Mouse (Mus musculus) left cerebral cortex, adult 9 months (tissue): ENCODE results near the gene Gramd4.
A peak's percentile ranks its signal among the peaks of the same experiment; 100 is the strongest.
"Not testable (repeated sequence)": the region's sequence is repeated elsewhere in the genome, so short reads cannot be mapped to it uniquely, and the experiment has no call there.

ENCODE experiments used
- DNase-seq, 2 experiments: peaks; one replicate each; pipeline ENCODE4 v3.0.0; 2022; ENCODE audit warnings: low spot score in 2 of 2

The Gramd4 gene

DNA sequence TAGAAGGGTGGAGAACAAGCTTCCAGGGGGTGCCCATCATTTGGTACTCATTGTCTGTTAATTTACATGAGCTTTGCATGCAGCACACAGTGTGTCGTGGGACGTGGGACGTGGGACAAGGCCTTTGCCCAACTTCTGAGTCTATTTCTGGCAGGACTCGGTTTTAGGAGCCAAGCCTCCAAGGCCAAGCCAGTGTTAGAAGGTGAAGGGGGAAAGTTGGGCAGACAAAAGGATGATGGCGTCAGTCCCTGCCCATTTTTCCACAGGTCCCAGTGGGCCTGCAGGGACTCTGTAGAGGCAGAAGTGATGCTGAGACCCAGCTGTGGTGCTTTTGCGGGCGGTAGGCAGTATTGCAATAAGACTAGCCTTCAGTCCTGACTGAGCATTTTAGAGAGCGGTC lies 33.1 kb downstream of the Gramd4 start:
- no peak for DNase-seq

DNA sequence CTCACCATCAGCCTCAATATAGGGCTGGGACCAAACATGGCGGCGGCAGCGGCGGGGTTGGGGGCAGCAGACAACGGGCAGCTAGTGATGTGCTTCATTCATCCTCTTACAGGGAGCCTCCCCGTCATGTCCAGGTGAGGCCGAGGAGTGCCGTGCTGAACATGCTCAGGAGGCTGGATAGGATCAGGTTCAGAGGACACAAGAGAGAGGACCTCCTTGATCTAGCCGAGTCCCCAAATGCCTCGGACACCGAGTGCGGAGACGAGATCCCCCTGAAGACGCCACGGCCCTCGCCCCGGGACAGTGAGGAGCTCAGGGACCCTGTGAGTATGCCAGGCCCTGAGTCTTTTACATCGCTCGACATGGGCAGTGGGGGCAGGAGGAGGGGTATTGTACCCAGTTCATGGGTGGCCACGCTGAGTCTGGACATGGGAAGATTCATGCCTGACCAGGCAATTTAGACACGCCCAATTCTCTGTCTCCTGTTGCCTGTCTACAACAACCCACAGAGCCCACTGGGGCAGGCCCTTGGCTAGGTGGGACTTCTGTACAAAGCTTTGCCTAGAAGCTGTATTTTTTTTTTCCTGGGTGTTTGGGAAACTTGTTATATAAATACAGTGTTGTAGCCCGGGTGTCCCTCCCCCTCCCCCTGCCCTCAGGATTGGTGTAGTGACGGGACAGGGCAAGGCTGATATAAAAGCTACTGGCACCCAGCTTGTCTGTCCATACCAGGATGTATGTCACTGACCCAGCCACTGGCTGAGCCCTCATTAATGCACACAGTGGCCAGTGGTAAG lies 33.9 kb downstream of the Gramd4 start:
- DNase-seq, result no peak

DNA sequence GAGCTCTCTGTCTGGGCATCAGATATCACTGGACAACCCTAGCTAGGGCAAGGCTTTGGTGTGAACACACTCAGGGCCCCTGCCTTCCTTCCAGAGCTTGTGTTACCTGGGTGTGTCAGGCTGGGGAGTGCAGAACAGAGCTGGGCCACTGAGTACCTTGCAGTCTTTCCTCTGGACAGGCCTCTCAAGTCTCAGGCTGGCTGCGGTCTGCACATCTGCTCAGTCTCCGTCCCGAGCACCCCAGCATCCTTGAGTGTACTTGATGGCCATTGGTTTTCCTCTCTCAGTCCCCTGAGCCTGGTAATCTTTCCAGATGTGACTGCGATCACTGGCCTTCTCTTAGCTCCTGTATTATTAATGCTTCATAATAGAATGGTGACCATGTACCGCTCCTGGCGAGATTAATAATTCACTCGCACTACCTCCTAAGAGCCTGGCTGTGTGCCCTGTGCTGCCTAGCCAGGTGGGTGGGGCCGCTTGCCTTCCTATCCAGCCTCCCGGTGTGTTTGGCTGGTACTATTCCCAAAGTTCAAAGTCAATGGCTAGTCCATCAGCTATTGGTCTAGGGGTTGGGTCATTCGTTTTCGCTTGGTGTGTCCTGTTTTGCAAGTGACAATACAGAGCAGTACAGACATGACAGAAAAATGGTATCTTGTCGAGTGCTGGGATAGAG lies 34.6 kb downstream of the Gramd4 start:
- no peak for DNase-seq

DNA sequence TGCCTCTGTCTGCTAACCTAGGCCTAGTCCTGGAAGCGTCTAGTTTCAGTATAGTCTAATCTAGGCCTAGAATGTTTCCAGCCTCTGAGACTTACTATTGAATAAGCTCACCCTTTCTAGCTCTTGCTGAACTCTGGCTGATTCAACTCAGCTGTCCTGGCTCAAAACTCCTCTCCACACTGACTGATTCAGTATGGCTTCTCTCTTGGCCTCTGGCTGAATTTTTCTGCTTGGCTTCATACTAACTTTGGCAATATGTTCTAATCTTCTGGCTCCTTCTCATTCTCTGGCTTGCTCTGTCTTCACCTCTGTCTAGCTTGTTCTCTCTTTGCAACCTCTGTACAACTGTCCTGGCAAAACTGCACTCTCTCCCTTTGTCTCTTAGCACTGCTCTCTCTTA lies 35.7 kb downstream of the Gramd4 start:
- DNase-seq, result no peak

DNA sequence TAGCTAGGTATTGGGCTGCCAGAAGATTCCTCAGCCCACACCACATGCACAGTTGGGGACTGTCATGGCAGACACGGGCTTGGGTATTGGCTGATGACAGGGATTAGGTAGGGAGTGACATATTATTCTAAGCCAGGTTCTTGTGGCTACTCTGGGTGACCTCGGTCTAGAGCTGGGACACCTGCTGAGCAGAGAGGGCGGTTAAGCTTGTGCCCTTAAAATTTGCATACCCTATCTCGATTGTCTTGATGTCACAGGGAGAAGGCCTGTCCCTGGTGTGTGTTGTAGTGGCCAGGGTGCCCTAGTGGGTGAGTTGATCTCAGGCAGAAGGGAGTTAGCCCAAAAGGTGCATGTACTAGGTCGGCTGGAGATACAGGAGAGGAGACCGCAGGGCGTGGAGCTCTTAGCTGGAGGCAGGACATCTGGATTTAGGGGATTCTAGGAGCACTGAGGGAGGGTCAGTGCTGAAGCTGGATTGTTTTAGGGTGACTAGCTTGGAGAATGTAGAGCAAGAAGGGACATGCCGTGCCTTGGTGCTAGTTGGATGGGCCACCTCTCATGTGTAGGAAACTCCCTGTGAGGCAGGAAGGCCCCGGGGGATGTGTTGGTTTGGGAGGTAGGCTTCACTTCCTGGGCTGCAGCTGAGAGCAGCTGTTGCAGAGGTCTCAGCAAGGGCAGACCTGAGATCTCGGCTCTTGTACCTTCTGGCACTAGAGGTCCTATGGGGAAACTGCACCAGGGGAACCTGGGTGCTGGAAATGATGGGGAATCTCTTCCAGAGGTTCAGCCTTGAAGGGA lies 37.0 kb downstream of the Gramd4 start:
- DNase-seq, result no peak

DNA sequence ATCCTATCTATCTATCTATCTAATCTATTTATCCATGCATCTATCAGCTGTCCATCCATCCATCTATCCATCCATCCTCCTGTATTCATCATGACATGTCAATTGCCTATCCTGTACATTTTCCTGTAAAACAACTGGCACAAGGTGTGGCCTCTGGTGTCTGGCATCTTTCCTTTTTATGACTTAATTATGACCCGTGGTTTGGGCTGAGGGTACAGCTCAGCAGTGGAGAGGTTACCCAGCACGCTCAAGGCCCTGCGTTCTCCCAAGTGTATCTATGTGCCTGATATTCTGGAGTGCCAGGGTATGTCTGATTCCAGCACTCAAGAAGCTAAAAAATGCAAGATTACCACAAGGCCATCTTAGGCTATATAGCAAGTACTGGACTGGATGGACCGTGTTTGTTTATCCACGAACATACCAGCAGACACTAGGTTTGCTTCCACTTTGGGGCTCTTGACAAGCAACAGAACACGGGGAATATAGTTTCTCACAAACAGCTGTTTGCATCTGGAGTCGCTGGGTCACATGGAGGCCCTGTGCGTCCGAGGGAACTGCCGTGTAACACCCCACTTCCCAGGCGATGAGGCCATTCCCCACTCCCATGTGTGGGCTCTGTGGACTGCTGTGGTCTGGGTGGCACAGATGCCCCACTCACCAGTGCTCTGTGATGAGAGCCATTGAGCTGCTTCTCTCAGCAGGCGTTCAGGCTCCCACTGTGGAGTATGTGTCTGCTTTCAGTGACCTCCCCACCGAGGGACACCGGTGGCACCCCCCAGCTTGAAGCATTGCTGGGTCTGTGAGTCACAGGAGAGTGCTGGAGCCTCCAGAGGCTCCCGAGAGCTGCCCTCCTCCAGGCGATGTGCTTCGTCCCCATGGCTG lies 38.5 kb downstream of the Gramd4 start:
- no peak for DNase-seq

DNA sequence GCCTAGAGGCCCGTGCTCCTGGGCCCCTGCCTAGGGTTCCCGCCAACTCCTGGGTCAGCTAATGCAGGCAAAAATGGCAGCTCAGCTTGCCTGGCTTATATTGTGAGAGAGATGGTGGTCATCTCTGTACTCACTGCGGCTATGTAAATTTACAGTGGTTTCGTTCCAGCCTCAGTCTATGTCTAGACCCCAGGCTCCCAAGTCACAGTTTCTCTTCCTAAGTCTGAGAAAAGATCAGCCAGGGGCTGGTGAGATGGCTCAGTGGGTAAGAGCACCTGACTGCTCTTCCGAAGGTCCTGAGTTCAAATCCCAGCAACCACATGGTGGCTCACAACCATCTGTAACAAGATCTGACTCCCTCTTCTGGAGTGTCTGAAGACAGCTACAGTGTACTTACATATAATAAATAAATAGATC lies 39.1 kb downstream of the Gramd4 start:
- DNase-seq, result not testable (repeated sequence)

DNA sequence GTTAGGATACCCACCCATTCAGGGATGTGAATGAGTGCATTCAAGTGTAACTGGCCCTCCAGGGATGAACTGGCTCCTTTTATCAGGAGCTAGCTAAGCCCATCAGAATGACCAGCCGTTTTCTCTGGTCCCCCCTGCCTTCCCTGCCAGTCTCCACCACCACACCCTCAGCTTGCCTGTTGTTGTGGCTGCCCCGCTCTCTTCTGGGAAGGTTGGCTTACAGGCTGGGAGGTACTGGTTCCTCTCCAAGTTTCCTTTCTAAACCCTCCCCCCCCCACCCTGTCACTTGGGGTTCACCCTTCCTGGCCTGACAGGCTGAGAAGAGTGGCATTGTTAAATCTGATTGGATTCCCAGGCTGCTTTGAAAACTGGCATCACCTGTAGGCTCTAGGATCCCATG lies 40.4 kb downstream of the Gramd4 start:
- DNase-seq, result no peak

DNA sequence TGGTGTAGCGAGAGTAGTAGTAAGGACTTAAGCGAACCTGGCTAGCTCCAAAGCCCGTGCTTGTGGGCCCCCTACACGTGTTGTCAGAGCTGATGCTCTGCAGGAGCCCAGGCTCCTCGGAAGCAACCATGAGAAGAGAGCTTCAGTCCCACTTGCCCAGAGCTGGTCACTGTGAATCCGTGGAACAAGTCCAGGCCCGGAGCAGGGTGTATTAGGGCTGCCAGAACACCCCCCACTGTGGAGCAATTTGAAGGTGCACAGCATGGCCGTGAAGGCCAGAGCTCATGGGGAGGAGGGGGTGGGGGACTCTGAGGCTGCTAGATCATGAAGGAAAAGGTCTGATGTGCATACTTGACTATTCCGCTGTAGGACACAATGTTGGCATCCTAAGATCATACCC lies 44.1 kb downstream of the Gramd4 start:
- DNase-seq, result no peak

DNA sequence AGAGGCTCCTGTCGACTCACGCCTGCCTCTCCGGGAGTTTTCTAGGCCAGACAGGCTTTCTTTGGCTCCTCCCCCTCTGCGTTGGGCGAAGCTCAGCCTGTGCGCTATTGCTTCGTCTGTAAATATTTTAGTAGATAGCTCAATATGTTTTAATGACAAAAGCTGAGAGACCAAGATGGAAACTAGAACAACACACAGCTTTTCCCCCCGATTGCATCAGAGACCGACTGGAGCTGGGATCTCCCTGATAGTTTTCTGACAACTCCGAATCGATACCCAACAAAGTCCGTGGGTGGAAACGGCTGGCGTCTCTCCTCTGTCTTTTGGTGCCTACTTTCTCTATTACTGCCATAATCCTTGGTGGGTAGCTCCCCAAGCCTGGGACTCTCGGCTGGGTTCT lies 44.8 kb downstream of the Gramd4 start:
- no peak for DNase-seq

DNA sequence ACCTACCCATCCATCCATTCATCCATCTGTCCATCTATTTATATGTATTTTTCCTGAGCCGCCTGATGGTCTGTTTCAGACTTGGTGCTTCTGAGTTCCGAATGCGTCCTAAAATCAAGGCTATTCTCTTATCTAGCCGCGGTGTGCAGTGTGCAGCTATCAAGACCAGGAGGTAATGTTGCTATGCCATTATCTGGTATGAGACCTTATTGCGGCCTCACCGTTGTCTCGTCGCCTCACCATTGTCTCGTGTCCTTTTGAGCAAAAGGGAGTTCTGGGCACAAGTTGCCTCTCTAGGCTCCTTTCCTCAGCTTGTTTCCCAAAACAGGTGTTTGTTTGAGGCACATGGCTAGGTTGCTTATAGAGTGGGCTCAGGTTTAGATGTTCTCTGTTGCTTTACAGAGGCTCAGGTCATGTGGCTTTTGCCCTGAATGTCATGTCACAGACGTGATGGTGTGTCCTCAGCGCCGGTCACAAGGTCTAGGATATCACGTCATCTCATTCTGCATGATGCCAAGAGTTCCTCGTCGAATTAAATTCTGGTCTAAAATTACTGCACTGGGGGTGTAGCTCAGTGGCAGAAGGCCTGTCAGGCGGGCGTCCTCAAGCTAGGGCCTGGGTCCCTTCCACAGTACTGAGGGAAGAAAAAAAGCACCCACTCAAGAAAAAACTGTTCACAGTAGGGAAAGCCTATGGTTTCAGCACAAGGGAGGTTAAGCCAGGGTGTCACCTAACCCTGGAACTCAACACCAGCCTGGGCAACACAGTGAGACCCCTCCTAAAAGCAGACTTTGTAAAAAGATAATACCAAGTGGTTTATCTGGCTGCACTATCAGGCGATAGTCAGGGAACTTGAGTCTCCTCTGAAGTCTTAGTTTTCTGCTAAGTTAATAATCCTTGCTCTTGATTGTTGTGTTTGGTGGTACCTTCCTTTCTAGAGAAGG lies 47.2 kb downstream of the Gramd4 start:
- DNase-seq, result no peak

DNA sequence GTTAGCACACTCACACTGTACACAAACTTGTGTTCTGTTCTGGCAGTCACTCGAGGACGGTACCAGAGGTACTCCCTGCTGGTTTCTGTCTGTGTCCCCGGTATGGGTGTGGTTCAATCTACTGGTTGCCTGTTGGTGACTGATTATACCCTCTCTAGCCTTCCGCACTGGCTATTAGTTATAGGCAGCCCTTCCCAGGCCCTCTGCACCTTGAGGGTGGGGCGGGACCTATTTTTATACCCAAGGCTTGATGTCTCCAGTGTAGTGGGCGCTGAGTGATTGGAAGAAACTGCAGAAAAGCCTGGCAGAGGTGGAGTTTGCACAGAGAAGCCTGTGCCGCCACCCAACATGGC lies 47.8 kb downstream of the Gramd4 start:
- no peak for DNase-seq

DNA sequence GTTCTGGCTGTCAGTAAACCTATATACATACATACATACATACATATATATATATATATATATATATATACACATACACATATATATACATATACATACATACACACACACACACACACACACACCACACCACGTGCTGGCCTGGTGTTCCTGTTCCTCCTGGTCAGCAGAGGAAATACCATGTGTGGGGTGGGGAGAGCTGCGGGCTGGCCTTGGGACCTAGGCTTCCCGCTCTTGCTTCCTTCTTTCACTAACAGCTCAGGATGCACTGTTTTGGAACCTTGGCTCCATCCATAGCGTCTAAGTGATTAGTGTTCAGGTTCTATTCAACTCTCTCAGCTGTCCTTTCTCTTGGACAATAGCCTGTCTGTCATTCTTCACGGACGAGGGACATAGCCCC lies 48.3 kb downstream of the Gramd4 start:
- no peak for DNase-seq

DNA sequence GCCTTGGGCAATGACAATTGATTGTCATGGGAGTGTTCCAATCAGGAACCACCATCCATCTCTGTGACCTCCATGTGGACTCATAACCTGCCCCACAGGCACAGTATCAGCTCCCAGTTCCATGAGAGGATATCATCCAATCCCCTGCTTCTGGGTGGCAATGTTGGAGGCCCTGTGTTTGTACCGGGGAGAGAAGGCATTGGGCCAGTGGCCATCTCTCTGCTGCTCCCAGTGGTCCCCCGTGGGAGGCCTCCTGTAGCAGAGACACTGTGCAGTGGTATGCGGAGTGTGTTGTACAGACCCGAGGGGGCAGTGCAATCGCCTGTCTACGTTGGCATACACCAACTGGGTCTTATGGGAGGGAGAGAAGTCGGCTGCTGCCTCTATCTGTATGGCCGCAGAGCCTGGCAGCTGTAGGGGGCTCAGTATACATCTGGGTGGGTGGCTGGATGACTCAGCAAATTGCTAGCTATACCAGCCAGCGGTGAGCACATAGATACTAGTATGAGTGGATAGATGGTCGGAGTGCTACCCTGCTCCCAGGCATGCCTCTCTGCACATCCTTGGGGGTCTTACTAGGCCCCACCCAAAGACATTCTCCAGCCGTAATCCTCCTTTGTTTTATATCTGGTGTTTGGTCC lies 50.5 kb downstream of the Gramd4 start:
- DNase-seq, result no peak

DNA sequence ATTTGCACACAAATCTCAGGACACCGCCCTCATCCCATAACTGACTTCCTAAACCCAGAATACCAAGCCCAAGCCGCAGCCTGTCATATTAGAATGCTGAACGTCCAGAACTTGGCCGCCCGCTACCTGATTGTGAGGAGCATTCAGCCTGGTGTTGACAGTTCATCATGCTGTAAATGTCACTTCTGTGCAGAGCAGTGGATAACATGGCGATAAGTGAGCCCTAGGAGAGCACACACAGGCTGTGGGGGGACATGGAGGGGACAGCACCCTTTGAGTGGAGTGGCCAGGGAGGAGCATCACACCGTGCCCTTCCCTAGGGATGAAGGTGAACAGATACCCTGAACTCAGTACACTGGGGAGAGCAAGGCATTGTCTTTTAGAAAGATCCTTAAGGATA lies 51.8 kb downstream of the Gramd4 start:
- DNase-seq, result no peak

DNA sequence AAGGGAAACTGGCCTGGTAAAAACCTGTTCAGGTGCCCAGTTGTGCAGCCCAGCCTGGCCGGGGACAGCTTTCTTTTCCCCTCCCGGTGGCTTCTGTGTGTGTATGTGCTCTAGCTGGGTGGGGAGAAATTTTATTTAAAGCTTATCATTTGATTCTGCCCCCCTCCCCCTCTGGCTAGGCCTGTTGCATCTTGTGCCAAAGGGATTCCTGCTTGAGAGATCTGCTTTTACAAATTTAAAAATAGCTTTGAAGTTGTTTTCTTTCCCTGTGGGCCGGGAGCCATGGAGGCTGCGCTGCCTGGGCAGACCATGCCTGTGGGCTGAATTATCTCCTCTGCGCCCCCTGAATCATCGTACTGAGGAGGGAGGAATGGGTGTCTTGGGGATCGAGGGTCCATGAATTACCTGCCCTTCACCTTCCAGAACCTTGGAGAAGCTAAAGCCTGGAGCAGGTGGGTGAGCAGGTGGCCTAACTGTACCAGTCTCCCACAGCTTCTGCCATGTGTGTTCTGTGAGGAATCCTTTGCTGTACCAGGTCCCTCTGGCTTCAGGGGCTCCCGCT lies 52.2 kb downstream of the Gramd4 start:
- peak in 1 of 2 experiments; percentile 76 for DNase-seq

DNA sequence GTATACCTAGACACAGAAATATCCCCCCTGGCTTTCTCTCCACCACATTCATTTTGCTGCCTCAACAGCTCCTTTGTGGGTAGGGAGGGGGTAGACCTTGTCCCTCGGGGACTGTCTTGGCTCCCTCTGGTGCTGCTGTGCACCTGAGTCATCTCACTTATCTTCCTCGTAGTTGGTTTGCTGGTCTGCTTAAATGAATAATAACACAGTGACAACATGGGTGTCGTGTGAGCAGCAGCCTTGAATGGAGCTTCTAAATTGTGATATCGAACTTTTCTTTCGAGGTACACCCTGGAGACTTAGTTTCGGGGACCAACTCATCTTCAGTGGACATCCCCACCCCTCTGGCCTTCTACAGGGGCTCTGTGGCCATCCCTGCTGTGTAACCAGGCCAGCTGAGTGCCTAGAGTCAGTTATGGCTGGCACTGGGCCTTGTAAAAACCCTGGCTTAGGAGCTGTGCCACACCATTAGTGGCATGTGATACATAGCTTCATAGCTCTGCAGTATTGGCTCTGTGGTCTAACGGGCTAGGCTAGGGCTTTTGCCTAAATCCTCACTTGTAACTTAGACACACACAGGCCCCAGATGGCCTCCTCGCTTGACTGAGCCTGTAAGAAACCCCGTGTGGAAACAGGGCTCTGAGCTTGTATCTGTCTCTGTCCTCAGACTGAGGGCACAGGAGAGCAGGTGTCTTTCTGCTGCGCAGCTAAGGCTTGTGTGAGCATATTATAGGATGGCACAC lies 53.0 kb downstream of the Gramd4 start:
- DNase-seq, result no peak

DNA sequence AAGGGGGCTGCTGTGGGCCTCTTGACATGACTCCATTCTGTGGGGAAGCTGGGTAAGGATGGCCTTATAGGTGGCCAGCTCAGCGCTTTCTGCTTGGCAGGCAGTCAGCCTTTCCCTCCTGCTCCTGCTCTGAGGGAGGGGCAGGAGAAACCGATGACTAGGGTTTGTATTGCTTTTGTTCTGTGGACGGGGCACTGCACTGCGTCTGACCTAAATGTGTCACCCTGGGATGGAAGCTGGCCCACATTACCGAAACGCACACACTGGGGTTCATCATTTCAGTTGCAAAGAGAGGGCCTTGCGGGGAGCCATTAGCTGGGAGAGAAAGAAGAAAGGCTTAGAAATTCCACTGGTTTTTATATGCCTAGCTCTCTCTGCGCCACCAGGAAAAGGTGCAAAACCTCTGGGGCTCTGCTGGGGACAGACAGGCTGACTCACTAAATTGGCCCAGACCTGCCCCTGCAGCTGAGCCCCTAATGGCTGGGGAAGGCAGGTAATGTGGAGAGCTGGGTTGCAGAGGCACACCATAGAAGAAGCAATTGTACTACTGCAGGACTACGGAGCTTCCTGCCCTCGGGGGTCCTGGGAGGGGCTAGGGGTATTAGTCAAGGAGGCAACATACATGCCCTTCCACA lies 55.3 kb downstream of the Gramd4 start:
- DNase-seq, result peak in 1 of 2 experiments; percentile 35

DNA sequence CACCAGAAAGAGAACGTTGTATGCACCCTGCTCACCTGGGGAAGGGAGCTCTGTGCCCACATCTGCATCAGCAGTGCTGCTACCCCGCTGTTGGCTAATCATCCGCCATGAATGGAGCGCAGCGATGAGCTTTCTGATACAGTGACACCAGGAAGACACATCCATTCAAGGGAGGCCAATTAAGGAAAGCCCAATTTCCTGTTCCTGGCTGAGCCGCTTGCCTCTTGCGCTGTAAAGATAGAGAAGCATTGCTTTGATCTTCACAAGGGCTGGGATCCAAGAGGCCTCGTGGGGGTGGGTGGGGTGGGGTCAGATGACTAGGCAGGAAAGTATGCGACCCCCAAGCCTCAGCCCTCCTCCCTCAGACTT lies 55.8 kb downstream of the Gramd4 start:
- no peak for DNase-seq
